Mouse (Mus musculus): ENCODE data around the gene Gm20388. TPM values are rescaled to one million over a fixed set of nuclear protein-coding genes. Genes with fewer than 3 reads are reported as not detected.

Gene Gm20388
- polyA plus RNA-seq, 1 experiment: 18.7 TPM

- Histone ChIP-seq H3K27me3 (ENCODE audit: control insufficient read depth, insufficient read depth, low read length) (no peaks in the 10 kb centered on the region), H3K27ac (ENCODE audit: insufficient read depth, low read length) (no peak overlapping the region), H3K4me1 (ENCODE audit: control insufficient read depth, insufficient read depth, low read length) (0 out of 2 replicates have a peak, but pooled peaks cover 3% of the 10 kb centered on the region), H3K4me3 (replicated peaks; ENCODE audit: insufficient read depth, low read depth, low read length) (no peak overlapping the region)
- DNase-seq: no peak
- TF ChIP-seq POLR2A (IDR thresholded peaks at IDR 0.05; ENCODE audit: borderline replicate concordance, insufficient read depth, low read length) (no peak), CTCF (IDR thresholded peaks at IDR 0.05; ENCODE audit: borderline replicate concordance, insufficient read depth, low read depth, low read length) (no peak)
- WGBS: 47% methylated on average over 2 of the region's 2 CpGs
Observed at GRCm38 (mm10) chr8:120004705-120005381, 94.2 kb downstream of the Gm20388 start.

- no peak overlapping the region for H3K27ac ChIP-seq (ENCODE audit: insufficient read depth, low read length)
- DNase-seq: no peak
- H3K4me3 ChIP-seq (replicated peaks; ENCODE audit: insufficient read depth, low read depth, low read length): no peak overlapping the region
- TF ChIP-seq CTCF (IDR thresholded peaks at IDR 0.05; ENCODE audit: borderline replicate concordance, insufficient read depth, low read depth, low read length) (no peak), POLR2A (IDR thresholded peaks at IDR 0.05; ENCODE audit: borderline replicate concordance, insufficient read depth, low read length) (no peak)
- 46% methylated on average over 9 of the region's 9 CpGs for WGBS
- no peaks in the 10 kb centered on the region for H3K27me3 ChIP-seq (ENCODE audit: control insufficient read depth, insufficient read depth, low read length)
- H3K4me1 ChIP-seq (ENCODE audit: control insufficient read depth, insufficient read depth, low read length): peaks cover under 1% of the 10 kb centered on the region; the same call in 1 of the 2 replicates
Observed at GRCm38 (mm10) chr8:120006645-120007160, 96.1 kb downstream of the Gm20388 start.

GRCm38 (mm10) chr8:120007178-120007577, 96.5 kb downstream of the Gm20388 start:
- DNase-seq: no peak
- WGBS: 75% methylated on average over 9 of the region's 9 CpGs
- TF ChIP-seq POLR2A (IDR thresholded peaks at IDR 0.05; ENCODE audit: borderline replicate concordance, insufficient read depth, low read length) (no peak), CTCF (IDR thresholded peaks at IDR 0.05; ENCODE audit: borderline replicate concordance, insufficient read depth, low read depth, low read length) (no peak)
- H3K4me3 ChIP-seq (replicated peaks; ENCODE audit: insufficient read depth, low read depth, low read length): no peak overlapping the region
- no peaks in the 10 kb centered on the region for H3K27me3 ChIP-seq (ENCODE audit: control insufficient read depth, insufficient read depth, low read length)
- H3K4me1 ChIP-seq (ENCODE audit: control insufficient read depth, insufficient read depth, low read length): peaks cover 5% of the 10 kb centered on the region
- H3K27ac ChIP-seq (ENCODE audit: insufficient read depth, low read length): no peak overlapping the region

- 81% methylated on average over 6 of the region's 6 CpGs for WGBS
- no peak overlapping the region for H3K4me3 ChIP-seq (replicated peaks; ENCODE audit: insufficient read depth, low read depth, low read length)
- no peak for DNase-seq
- peaks cover 9% of the 10 kb centered on the region for H3K4me1 ChIP-seq (ENCODE audit: control insufficient read depth, insufficient read depth, low read length)
- no peak for TF ChIP-seq POLR2A (IDR thresholded peaks at IDR 0.05; ENCODE audit: borderline replicate concordance, insufficient read depth, low read length)
- no peak for TF ChIP-seq CTCF (IDR thresholded peaks at IDR 0.05; ENCODE audit: borderline replicate concordance, insufficient read depth, low read depth, low read length)
- no peak overlapping the region for H3K27ac ChIP-seq (ENCODE audit: insufficient read depth, low read length)
- no peaks in the 10 kb centered on the region for H3K27me3 ChIP-seq (ENCODE audit: control insufficient read depth, insufficient read depth, low read length)
Observed at GRCm38 (mm10) chr8:120009284-120009683, 98.6 kb downstream of the Gm20388 start.

- DNase-seq: peak in 1 of 2 experiments; percentile 22
- TF ChIP-seq POLR2A (IDR thresholded peaks at IDR 0.05; ENCODE audit: borderline replicate concordance, insufficient read depth, low read length): no peak
- TF ChIP-seq CTCF (IDR thresholded peaks at IDR 0.05; ENCODE audit: borderline replicate concordance, insufficient read depth, low read depth, low read length): no peak
- Histone ChIP-seq H3K27me3 (ENCODE audit: control insufficient read depth, insufficient read depth, low read length) (no peaks in the 10 kb centered on the region), H3K4me3 (replicated peaks; ENCODE audit: insufficient read depth, low read depth, low read length) (no peak overlapping the region), H3K27ac (ENCODE audit: insufficient read depth, low read length) (no peak overlapping the region), H3K4me1 (ENCODE audit: control insufficient read depth, insufficient read depth, low read length) (peaks cover 9% of the 10 kb centered on the region)
- WGBS: 27% methylated on average over 8 of the region's 8 CpGs
Observed at GRCm38 (mm10) chr8:120012491-120012890, 101.8 kb downstream of the Gm20388 start.

- 45% methylated on average over 9 of the region's 9 CpGs for WGBS
Observed at GRCm38 (mm10) chr8:120012927-120013326, 102.3 kb downstream of the Gm20388 start.

GRCm38 (mm10) chr8:120014267-120015023, 103.8 kb downstream of the Gm20388 start:
- Histone ChIP-seq H3K27me3 (ENCODE audit: control insufficient read depth, insufficient read depth, low read length) (no peaks in the 10 kb centered on the region), H3K4me3 (replicated peaks; ENCODE audit: insufficient read depth, low read depth, low read length) (no peak overlapping the region), H3K27ac (ENCODE audit: insufficient read depth, low read length) (no peak overlapping the region), H3K4me1 (ENCODE audit: control insufficient read depth, insufficient read depth, low read length) (peaks cover 9% of the 10 kb centered on the region)
- no peak for DNase-seq
- TF ChIP-seq CTCF (IDR thresholded peaks at IDR 0.05; ENCODE audit: borderline replicate concordance, insufficient read depth, low read depth, low read length) (no peak), POLR2A (IDR thresholded peaks at IDR 0.05; ENCODE audit: borderline replicate concordance, insufficient read depth, low read length) (no peak)
- 74% methylated on average over 15 of the region's 15 CpGs for WGBS

More at GRCm38 (mm10) chr8:120012927-120013326, 102.3 kb downstream of the Gm20388 start:
- H3K27ac ChIP-seq (ENCODE audit: insufficient read depth, low read length): no peak overlapping the region
- no peak for DNase-seq
- peaks cover 9% of the 10 kb centered on the region for H3K4me1 ChIP-seq (ENCODE audit: control insufficient read depth, insufficient read depth, low read length)
- no peaks in the 10 kb centered on the region for H3K27me3 ChIP-seq (ENCODE audit: control insufficient read depth, insufficient read depth, low read length)
- H3K4me3 ChIP-seq (replicated peaks; ENCODE audit: insufficient read depth, low read depth, low read length): no peak overlapping the region
- TF ChIP-seq CTCF (IDR thresholded peaks at IDR 0.05; ENCODE audit: borderline replicate concordance, insufficient read depth, low read depth, low read length) (no peak), POLR2A (IDR thresholded peaks at IDR 0.05; ENCODE audit: borderline replicate concordance, insufficient read depth, low read length) (no peak)
